Mouse (Mus musculus) limb, embryonic 14.5 days (tissue): ENCODE data around the gene Robo2. TPM values are rescaled to one million over a fixed set of nuclear protein-coding genes. Genes with fewer than 3 reads are reported as not detected.

Experiments used
- ATAC-seq: fragments of 200-750 bp; cut with Nextera tagmentation; 2 replicates; pipeline ENCODE4 v1.8.0; 2017; ENCODE audit warnings: low read depth, moderate number of reproducible peaks, moderate TSS enrichment; ENCODE audit not compliant: low FRiP score
- DNase-seq: peaks from one replicate; pipeline ENCODE4 v3.0.0-alpha.2; 2015; ENCODE audit warnings: low spot score
- H3K27ac ChIP-seq: fragments of 300-500 bp; sonication (generic); replicated peaks from 2 replicates; pipeline ENCODE4 v1.5.1; 2014; ENCODE audit warnings: low read depth, mild to moderate bottlenecking, low read length, moderate library complexity, mixed read lengths
- H3K27me3 ChIP-seq: fragments of 300-500 bp; sonication (generic); 2 replicates; pipeline ENCODE4 v1.6.1; 2014; ENCODE audit warnings: low read length, mixed read lengths; ENCODE audit not compliant: control insufficient read depth, insufficient read depth
- H3K36me3 ChIP-seq: fragments of 300-500 bp; sonication (generic); 2 replicates; pipeline ENCODE4 v1.6.1; 2014; ENCODE audit warnings: mild to moderate bottlenecking, low read length, moderate library complexity, mixed read lengths; ENCODE audit not compliant: control insufficient read depth, insufficient read depth
- H3K4me1 ChIP-seq: fragments of 300-500 bp; sonication (generic); 2 replicates; pipeline ENCODE4 v1.6.1; 2014; ENCODE audit warnings: antibody characterized with exemption, low read length, mixed read lengths; ENCODE audit not compliant: control insufficient read depth, insufficient read depth
- H3K4me2 ChIP-seq: fragments of 300-500 bp; sonication (generic); replicated peaks from 2 replicates; pipeline ENCODE4 v1.6.1; 2014; ENCODE audit warnings: low read depth, mild to moderate bottlenecking, low read length, moderate library complexity; ENCODE audit not compliant: severe bottlenecking
- H3K4me3 ChIP-seq: fragments of 300-500 bp; sonication (generic); replicated peaks from 2 replicates; pipeline ENCODE4 v1.5.1; 2014; ENCODE audit warnings: low read length
- H3K9ac ChIP-seq: fragments of 300-500 bp; sonication (generic); 2 replicates; pipeline ENCODE4 v1.6.1; 2014; ENCODE audit warnings: mild to moderate bottlenecking, low read depth, low read length, moderate library complexity; ENCODE audit not compliant: severe bottlenecking
- H3K9me3 ChIP-seq: fragments of 300-500 bp; sonication (generic); 2 replicates; pipeline ENCODE4 v1.6.1; 2016; ENCODE audit warnings: low read length; ENCODE audit not compliant: control insufficient read depth
- POLR2A ChIP-seq: fragments of 200-500 bp; IDR thresholded peaks from 2 replicates; pipeline ENCODE4 v1.8.0; 2012; ENCODE audit warnings: inconsistent platforms, mild to moderate bottlenecking, moderate library complexity, borderline replicate concordance; ENCODE audit not compliant: insufficient read depth, insufficient read length; ENCODE audit errors: extremely low read depth
- WGBS: fragments of 180-500 bp; shearing (Covaris S2); extraction: QIAGEN DNeasy Blood & Tissue Kit; methylation state at CpG from one replicate; pipeline ENCODE4 v1.1.7; 2014; 5-methylcytosine and 5-hydroxymethylcytosine counted together
- polyA plus RNA-seq, 2 experiments: library from polyadenylated mRNA; depleted of rRNA in 1 of 2; stranded (reverse) in 1 of 2; unstranded in 1 of 2; fragments of >200 nt; fragmentation: Nextera tagmentation in 1 of 2; extraction: Ambion mirVana in 1 of 2; gene quantifications; 2 replicates each; pipeline versions ENCODE4 v1.2.1 to v1.2.3; 2012 to 2014

Robo2 gene
- polyA plus RNA-seq, 2 experiments = 52.6 to 68.8 TPM

- H3K9ac ChIP-seq = no peak overlapping the region
- ATAC-seq (no peak), DNase-seq (no peak)
- no peak overlapping the region for H3K27ac ChIP-seq
- TF ChIP-seq POLR2A = no peak
- H3K9me3 ChIP-seq = no peaks in the 10 kb centered on the region
- H3K27me3 ChIP-seq = no peaks in the 10 kb centered on the region
- no peak overlapping the region for H3K4me2 ChIP-seq
- WGBS = 40% methylated on average over 6 of the region's 6 CpGs
- no peaks in the 10 kb centered on the region for H3K4me1 ChIP-seq
- no peaks in the 10 kb centered on the region for H3K36me3 ChIP-seq
- no peak overlapping the region for H3K4me3 ChIP-seq
These were observed 104.1 kb downstream of the Robo2 start for GRCm38 (mm10) chr16:74307543-74307887.

GRCm38 (mm10) chr16:74306876-74307542 is 104.6 kb downstream of the Robo2 start:
- no peaks in the 10 kb centered on the region for H3K9me3 ChIP-seq
- H3K4me1 ChIP-seq = no peaks in the 10 kb centered on the region
- no peak for TF ChIP-seq POLR2A
- DNase-seq (no peak), ATAC-seq (no peak)
- H3K4me2 ChIP-seq = no peak overlapping the region
- H3K27me3 ChIP-seq = no peaks in the 10 kb centered on the region
- H3K9ac ChIP-seq = no peak overlapping the region
- WGBS = 51% methylated on average over 5 of the region's 5 CpGs
- H3K36me3 ChIP-seq = no peaks in the 10 kb centered on the region
- H3K27ac ChIP-seq = no peak overlapping the region
- no peak overlapping the region for H3K4me3 ChIP-seq

- Histone ChIP-seq H3K9me3 (no peaks in the 10 kb centered on the region), H3K27ac (no peak overlapping the region), H3K27me3 (no peaks in the 10 kb centered on the region), H3K4me1 (no peaks in the 10 kb centered on the region), H3K9ac (no peak overlapping the region), H3K4me3 (no peak overlapping the region), H3K4me2 (no peak overlapping the region), H3K36me3 (no peaks in the 10 kb centered on the region)
- ATAC-seq (no peak), DNase-seq (no peak)
- TF ChIP-seq POLR2A = no peak
- WGBS = 68% methylated on average over 8 of the region's 8 CpGs
These were observed 123.7 kb downstream of the Robo2 start for GRCm38 (mm10) chr16:74287878-74288277.

GRCm38 (mm10) chr16:74282549-74282948 is 129.1 kb downstream of the Robo2 start:
- Histone ChIP-seq H3K36me3 (no peaks in the 10 kb centered on the region), H3K9ac (no peak overlapping the region), H3K27me3 (no peaks in the 10 kb centered on the region), H3K4me2 (no peak overlapping the region), H3K4me3 (no peak overlapping the region), H3K4me1 (no peaks in the 10 kb centered on the region), H3K27ac (no peak overlapping the region), H3K9me3 (no peaks in the 10 kb centered on the region)
- ATAC-seq (no peak), DNase-seq (no peak)
- no peak for TF ChIP-seq POLR2A
- 72% methylated on average over 6 of the region's 6 CpGs for WGBS

- Histone ChIP-seq H3K9ac (no peak overlapping the region), H3K36me3 (no peaks in the 10 kb centered on the region), H3K4me2 (no peak overlapping the region), H3K27ac (no peak overlapping the region), H3K4me3 (no peak overlapping the region), H3K4me1 (no peaks in the 10 kb centered on the region), H3K27me3 (no peaks in the 10 kb centered on the region), H3K9me3 (no peaks in the 10 kb centered on the region)
- no peak for TF ChIP-seq POLR2A
- no peak for ATAC-seq
- DNase-seq = no peak
- 18% methylated on average over 3 of the region's 3 CpGs for WGBS
These were observed 134.6 kb downstream of the Robo2 start for GRCm38 (mm10) chr16:74276855-74277573.
